Mouse (Mus musculus): ENCODE measurements at regions not wholly inside any gene's neighbourhood (a gene's known extent, or its start where the extent isn't known, plus 50 kb on each side); places are given as distances from the start of the nearest gene placed in this dataset.
A peak's percentile ranks its signal among the peaks of the same experiment; 100 is the strongest.

DNA sequence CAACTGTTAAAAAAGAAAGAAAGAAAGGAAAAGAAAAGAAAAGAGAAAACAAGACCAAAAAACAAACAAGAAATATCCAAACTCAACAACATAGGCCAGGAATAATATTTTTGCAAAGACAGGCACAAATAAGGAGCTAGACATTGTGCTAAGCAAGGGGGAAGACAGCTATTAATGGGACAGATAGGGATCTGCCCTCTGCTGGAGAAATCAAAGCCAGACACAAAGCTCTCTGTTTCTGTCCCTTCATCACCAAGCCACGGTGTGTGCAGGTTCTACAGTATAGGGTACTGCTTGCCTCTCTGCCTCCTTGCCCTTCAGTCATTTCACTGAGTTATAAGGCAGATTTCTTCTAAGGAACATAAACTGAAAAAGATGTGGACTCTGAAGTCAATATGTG lies 57.8 kb upstream of the Chchd3 start:
- DNase-seq (ENCODE audit: low spot score in 2 of 2): no peak

- DNase-seq (ENCODE audit: low spot score in 2 of 2): peak; percentile 7 to 8
Measured at GRCm38 (mm10) chr6:33120581-33120980, 60.5 kb upstream of the Chchd3 start.

DNA sequence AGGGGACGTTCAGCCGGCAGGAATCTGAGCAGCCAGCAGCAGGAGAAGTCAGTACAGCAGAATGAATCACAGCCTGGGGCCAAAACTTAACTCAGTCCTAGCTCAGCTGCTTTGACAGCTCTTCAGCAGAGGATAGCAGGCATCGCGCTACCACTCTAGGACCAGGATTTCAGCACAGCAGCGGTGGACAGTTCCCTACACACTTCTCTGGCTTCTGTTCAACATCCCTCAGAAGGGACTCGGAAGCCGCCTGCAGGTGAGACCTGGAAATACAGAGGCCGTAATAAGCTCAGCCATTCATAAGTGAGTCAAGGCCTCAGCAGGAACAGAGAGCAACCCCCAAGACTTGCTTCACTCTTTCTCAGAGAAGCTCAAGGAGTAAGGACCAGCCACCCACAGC lies 66.5 kb upstream of the Chchd3 start:
- DNase-seq (ENCODE audit: low spot score in 2 of 2): peak; percentile 11 to 36

DNA sequence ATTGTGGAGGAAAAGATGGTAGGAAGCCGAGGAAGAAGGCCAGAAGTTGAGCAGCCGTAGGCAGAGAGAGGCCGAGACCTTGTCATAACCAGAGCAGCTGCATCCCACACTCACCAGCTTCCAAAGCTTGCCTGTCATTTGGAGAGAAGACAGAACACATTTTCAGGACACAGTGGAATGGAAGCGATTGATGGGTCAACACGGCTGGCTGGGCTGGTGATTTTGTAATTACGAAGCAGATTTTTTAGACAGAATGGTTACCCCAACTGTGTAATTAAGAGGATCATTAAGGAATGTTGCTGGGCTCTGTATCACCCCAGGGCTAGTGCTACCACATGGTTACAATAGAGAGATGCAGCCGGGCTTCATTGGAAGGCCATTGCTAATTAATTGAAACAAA lies 76.8 kb upstream of the Chchd3 start:
- no peak for DNase-seq (ENCODE audit: low spot score in 2 of 2)

- DNase-seq (ENCODE audit: low spot score in 2 of 2): no peak
Measured at GRCm38 (mm10) chr6:33137823-33138222, 77.8 kb upstream of the Chchd3 start.

DNA sequence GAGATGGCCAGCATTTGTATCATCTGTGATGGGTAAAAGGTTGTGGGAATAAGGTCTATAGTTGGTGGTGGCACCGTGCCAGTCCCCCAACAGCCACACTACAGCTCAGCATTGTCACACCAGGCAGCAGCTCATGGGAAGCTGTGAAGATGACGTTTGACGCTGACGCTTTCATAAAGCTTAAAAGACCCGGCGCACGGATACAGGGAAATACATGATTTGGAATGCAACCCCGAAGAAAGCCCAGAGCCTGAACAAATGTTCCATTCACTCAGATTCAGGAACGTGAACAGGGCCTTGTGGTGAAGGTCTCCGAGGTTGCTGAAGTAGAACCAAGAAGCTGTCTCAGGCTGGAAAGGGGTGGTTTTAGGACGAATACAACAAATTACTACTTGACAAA lies 82.4 kb upstream of the Exoc4 start:
- no peak for DNase-seq (ENCODE audit: low spot score in 2 of 2)

- DNase-seq (ENCODE audit: low spot score in 2 of 2): no peak
Measured at GRCm38 (mm10) chr6:33173606-33174005, 75.3 kb upstream of the Exoc4 start.

GRCm38 (mm10) chr6:33174616-33175015 lies 74.3 kb upstream of the Exoc4 start:
- DNase-seq (ENCODE audit: low spot score in 2 of 2): no peak

- DNase-seq (ENCODE audit: low spot score in 2 of 2): no peak
Measured at GRCm38 (mm10) chr6:33189521-33190246, 59.2 kb upstream of the Exoc4 start.

GRCm38 (mm10) chr6:33193823-33194222 lies 55.1 kb upstream of the Exoc4 start:
- DNase-seq (ENCODE audit: low spot score in 2 of 2): no peak

Measured in right cerebral cortex, postnatal 36 days (tissue).